Mouse (Mus musculus): Measurements from ENCODE around the gene Ssr2.
"Not testable (repeated sequence)": the region's sequence is repeated elsewhere in the genome, so short reads cannot be mapped to it uniquely, and the experiment has no call there.

The Ssr2 gene

GRCm38 (mm10) chr3:88604863-88605262 lies 29.2 kb downstream of the Ssr2 start:
- peak; percentile 84 for DNase-seq

- not testable (repeated sequence) for DNase-seq
Observed at GRCm38 (mm10) chr3:88605666-88606065, 30.0 kb downstream of the Ssr2 start, which contains the start of gene Arhgef2. Gene Arhgef2 (plus strand): TSS chr3:88605966.

- DNase-seq: peak; percentile 99
Observed at GRCm38 (mm10) chr3:88607065-88607757, 31.5 kb downstream of the Ssr2 start.

GRCm38 (mm10) chr3:88607758-88608138 lies 32.1 kb downstream of the Ssr2 start:
- no peak for DNase-seq

GRCm38 (mm10) chr3:88609066-88609465 lies 33.4 kb downstream of the Ssr2 start:
- DNase-seq: peak; percentile 84

GRCm38 (mm10) chr3:88614418-88614817 lies 38.7 kb downstream of the Ssr2 start:
- peak; percentile 91 for DNase-seq

GRCm38 (mm10) chr3:88615117-88615516 lies 39.4 kb downstream of the Ssr2 start:
- DNase-seq: peak; percentile 91

GRCm38 (mm10) chr3:88615902-88616391 lies 40.3 kb downstream of the Ssr2 start:
- DNase-seq: peak; percentile 98

- peak; percentile 92 for DNase-seq
Observed at GRCm38 (mm10) chr3:88616951-88617500, 41.4 kb downstream of the Ssr2 start.

GRCm38 (mm10) chr3:88618074-88618871 lies 42.6 kb downstream of the Ssr2 start:
- DNase-seq: peak; percentile 97

- DNase-seq: peak; percentile 96
Observed at GRCm38 (mm10) chr3:88619113-88620097, 43.7 kb downstream of the Ssr2 start.

GRCm38 (mm10) chr3:88620146-88620991 lies 44.7 kb downstream of the Ssr2 start:
- DNase-seq: peak; percentile 91

- DNase-seq: peak; percentile 99
Observed at GRCm38 (mm10) chr3:88620992-88621536, 45.4 kb downstream of the Ssr2 start.

GRCm38 (mm10) chr3:88621537-88622112 lies 45.9 kb downstream of the Ssr2 start:
- peak; percentile 99 for DNase-seq

- peak; percentile 97 for DNase-seq
Observed at GRCm38 (mm10) chr3:88622113-88622940, 46.7 kb downstream of the Ssr2 start.

GRCm38 (mm10) chr3:88622941-88623345 lies 47.3 kb downstream of the Ssr2 start:
- DNase-seq: peak; percentile 98

- peak; percentile 96 for DNase-seq
Observed at GRCm38 (mm10) chr3:88623346-88624135, 47.9 kb downstream of the Ssr2 start.

- peak; percentile 94 for DNase-seq
Observed at GRCm38 (mm10) chr3:88624324-88624723, 48.6 kb downstream of the Ssr2 start.

- DNase-seq: peak; percentile 98
Observed at GRCm38 (mm10) chr3:88624951-88625350, 49.3 kb downstream of the Ssr2 start.
